Mouse (Mus musculus): ENCODE measurements at regions not wholly inside any gene's neighbourhood (a gene's known extent, or its start where the extent isn't known, plus 50 kb on each side); places are given as distances from the start of the nearest gene placed in this dataset.

DNA sequence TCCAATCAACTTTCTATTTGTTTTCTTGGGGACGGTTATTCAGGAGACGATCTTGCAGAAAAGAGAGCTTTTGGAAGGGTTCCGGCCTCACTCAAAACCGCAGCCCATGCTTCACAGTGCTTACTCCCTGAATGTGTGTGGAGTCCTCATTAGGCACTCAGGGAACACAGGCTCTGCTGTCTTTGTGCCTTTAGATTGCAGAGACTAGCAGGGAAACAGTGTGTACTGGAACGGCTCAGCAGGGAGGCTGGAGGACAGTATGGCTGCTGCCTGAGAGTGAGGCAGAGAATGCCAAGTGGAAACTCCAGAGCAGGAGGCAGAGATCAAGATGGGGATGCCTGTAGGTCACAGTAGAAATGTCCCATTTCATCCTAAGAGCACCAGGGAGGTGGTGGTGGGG lies 87.4 kb upstream of the Kcnd3 start:
- TF ChIP-seq CTCF (IDR thresholded peaks at IDR 0.05; ENCODE audit: low read depth) (no peak), EP300 (IDR thresholded peaks at IDR 0.05; ENCODE audit: low read depth) (no peak)

Measured in liver, postnatal 0 days (tissue).